Mouse (Mus musculus): ENCODE data around the gene Cdh20. TPM values are rescaled to one million over a fixed set of nuclear protein-coding genes. Genes with fewer than 3 reads are reported as not detected.
A peak's percentile ranks its signal among the peaks of the same experiment; 100 is the strongest.
"Not testable (repeated sequence)": the region's sequence is repeated elsewhere in the genome, so short reads cannot be mapped to it uniquely, and the experiment has no call there.

The Cdh20 gene
- polyA plus RNA-seq, 2 experiments from 2014 or later, result not detected

DNA sequence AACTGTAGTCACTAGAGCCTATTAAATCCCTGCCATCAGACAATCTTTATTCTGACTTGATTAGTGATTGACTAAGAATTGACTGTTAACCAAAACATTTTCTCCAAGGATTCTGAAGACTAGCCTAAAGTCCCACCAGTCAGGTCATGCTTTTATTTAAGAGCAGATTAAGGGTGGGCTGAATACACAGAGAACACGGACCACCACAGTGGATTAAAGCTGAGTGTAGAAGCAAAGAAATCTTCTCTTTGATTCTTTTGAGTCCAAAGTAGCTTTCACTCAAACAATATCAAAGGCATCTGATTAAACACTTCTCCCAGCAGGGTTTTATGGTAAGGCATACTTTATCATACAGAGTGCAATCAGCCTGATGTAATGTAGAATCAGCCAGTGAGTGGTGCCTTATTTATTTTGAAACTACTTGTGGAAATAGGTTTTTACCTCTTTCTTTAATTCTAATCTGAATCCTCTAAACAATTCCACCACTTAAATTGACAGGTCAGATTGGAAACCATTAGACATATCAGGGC, 149.0 kb downstream of the Cdh20 start:
- ATAC-seq, result no peak

DNA sequence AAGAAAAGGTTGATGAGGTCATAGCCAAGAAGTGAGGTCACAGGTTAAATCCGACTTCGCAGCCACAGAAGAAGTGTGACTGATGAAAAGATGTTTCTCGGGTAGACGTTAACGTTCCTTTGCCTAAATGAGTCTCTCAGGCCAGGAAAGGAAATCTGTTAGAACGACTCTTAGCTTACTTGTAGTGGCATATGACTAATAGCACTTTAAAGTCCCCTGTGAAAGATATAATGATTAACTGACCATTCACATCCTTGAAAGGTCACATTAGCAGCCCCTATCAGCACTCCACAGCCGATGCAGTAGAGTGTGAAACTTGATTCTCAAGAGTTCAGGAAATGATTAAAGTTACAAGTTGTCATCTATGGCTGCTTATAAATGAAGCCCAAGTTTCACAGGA, 164.7 kb downstream of the Cdh20 start:
- no peak for ATAC-seq

DNA sequence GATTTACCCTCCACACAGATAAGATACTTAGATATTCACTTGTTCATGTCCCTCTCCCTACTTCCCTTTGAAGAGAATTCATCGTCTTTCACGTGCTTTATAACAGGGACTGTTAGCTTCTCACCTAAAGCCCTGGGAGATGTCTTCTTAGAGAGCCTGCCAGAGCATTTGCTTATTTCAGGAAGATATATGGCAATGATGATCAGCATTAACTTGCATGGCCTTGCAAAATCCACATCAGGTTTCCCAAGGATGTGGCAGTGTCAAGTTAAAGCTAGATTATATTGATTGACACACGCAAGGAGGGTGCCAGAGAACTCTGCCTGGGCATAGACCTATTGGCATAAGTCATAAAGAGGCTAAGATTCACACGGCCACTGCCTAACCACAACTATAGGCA, 168.6 kb downstream of the Cdh20 start:
- no peak for ATAC-seq

DNA sequence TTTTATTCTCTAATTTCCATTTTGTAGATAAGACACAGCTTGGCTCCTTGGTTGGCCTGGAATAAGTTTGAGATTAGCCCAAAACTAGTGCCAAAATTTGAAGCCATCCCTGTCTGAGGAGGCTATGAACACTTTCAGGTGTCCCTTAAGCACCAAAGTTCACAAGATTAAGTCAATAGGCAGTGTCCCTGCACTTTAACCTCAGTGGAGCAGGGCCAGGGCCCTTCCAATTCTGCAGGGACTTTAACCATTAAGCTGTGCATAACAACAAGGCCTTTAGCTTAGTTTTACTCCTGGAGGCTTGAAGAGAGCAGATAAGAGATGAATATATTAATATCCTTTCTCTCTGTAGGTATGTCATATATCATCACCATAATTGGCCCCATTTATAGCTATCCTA, 170.8 kb downstream of the Cdh20 start:
- no peak for ATAC-seq

DNA sequence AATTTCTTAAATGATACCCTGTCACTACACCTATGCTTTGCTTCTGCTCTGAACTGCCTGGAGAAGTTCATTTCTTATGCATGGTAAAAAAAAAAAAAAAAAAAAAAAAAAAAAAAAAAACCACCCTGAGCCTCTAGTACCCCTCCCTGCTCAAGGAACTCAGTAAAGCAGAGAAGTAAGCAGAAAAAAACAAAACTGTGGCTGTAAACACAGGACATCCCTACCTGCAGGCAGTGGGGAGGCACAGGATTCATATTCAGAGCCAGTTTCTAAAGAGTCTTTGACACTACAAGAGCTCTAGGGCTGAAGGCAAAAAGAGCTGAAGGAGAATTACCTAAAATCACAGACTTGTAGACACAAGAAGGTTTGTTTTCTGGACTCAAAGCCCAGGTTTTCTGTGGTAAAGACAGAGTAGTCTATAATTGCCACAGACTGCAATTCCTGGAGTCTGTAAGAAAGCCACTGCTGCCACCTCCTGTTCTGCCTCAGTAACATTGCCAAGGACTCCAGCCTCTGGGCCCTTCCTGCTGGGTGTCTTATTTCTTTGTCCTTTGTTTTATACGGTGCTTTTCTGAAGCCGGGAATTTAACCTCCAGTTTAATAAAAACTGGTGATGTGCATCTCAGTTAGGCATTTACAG, 176.3 kb downstream of the Cdh20 start:
- ATAC-seq, result no peak

DNA sequence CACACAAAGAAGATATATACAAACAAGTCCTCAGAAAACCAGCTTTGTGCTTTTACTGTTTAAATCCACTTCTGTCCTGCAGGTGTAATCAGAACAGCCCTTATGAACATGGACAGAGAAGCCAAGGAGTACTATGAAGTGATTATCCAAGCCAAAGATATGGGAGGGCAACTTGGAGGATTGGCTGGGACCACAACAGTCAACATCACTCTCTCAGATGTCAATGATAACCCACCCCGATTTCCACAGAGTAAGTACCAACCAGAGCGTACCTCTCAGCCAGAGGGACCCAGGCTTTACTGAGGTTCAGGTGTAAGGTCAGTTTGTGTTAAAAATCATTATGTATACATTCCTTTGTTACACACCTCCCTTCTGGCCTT, 176.8 kb downstream of the Cdh20 start:
- ATAC-seq, result no peak

DNA sequence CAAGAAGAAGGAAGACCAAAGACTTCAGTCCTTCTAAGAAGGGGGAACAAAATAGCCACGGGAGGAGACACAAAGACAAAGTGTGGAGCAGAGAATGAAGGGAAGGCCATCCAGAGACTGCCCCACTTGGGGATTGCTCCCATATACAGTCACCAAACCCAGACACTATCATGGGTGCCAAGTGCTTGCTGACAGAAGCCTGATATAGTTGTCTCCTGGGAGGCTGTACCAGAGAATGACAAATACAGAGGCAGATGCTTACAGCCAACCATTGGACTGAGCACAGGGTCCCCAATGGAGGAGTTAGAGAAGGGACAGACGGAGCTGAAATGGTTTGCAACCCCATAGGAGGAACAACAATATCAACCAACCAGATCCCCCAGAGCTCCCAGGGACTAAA, 181.3 kb downstream of the Cdh20 start:
- not testable (repeated sequence) for ATAC-seq

DNA sequence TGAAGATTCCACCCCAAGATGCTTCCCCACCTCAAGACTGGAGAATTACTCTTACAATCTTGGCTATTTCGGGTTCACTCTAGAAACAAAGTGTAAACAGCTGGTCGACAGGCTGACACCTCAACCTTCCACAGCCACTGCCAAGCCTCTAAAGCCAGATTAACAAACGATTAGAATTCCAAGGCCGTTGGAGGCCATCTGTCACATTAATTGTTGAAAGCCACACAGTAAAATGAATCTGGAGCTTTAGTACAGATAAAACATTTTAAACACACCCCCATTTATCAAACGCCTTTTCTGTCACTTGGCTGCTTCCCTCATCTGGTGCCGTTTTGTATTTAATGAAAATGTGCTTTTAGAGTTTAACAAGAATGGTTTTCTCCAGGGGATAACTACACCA, 188.7 kb downstream of the Cdh20 start:
- ATAC-seq, result no peak

DNA sequence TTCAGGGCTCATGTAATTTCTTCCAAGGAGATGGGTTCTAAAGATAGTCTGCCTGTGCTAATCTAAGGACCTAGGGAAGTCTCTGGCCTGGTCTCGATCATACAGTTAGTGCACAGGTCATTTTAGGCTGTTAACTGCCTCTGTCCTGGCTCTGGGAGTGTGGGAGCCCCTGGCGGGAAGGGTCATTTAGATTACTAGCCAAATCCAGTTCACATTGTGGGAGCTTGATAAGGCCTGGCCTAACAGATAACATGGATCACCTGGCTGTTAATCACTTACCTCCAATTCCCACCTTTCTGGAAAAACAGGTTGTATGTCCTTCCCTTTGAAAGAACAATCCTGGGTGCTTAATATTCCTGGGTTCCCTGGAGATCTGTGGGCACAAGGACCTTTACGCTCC, 193.3 kb downstream of the Cdh20 start:
- ATAC-seq, result no peak

DNA sequence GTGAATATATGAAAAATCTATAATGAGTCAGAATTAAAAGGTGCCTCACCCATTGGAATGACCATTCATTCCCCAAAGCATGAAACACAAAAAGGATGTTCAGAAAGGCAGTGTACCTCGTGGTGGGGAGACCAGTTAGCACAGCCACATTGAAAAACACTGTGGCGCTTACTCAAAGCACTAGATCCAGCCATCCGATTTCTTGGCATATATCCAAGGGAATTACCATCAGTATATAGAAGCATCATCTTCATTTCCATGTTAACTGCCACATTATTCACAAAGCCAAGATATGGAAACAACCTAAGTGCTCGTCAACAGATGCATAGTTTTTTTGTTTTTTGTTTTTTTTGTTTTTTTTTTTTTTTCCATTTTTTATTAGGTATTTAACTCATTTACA, 193.9 kb downstream of the Cdh20 start:
- no peak for ATAC-seq

DNA sequence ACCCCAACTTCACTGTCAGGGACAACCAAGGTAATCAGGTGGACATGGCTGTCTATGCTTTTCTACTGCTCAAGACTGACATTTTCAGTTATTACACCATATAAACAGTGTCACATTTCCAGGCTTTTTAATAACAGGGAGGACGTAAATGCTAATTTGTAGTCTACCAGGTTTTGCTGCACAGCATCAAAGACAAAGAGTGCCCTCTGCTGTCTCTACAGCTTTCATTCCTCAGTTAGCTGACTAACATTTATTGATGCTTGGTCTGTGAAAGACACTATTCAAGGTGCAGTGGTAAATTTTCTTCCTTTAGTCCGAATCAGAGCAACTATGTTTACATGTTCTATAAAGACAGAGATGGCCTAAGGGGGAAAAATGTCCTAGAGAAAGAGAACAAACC, 210.7 kb downstream of the Cdh20 start:
- ATAC-seq, result no peak

DNA sequence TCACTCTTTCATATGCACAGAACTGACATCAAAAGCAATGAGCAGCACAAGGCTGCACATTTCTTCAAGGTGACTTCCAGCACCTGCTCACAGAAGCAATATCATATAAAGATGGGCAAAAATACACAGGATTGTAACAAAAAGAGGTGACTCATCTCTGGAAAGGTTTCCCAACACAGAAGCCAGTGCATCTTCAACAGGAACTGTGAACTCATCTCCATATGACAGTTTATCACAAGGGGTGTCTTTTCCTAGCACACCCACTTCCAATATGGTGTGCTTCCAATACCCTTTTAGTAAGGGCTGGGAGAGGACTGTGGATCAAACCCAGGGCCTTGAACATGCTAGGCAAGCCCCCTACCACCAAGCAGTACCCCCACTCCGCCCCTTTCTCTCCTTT, 211.9 kb downstream of the Cdh20 start:
- no peak for ATAC-seq

DNA sequence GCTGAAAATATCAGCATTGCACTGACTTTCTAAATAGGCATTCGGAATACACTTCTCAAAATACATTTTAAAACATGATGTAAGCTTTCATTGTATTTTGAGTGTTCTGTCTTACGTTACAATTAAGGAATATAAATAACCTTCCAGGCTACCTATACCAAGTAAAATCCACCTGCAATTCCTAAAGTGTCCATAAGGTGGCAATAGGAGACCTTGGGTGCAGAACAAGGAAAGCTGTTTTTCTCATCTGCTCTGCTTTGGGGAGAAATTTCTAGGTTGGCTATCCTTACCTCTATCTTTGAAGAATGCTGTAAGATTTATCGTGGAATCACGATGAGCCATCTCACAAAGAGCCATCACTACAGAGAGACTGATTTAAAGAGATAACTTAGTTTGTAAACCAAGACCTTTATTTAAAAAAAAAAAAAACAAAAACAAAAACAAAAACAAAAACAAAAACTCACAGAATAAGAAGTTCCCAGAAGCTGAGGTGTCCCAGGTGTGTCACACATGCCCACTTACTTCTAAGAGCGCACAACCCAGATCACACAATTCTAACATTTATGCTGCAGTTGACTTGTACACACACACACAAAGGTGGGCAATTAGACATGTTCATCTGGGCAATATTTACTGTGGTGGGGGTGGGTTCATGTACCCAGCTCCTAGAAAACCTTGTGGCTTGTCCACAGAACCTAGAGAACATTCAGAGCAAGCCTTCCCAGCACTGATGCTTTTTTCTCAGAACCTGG, 218.1 kb downstream of the Cdh20 start:
- peak; percentile 54 for ATAC-seq

DNA sequence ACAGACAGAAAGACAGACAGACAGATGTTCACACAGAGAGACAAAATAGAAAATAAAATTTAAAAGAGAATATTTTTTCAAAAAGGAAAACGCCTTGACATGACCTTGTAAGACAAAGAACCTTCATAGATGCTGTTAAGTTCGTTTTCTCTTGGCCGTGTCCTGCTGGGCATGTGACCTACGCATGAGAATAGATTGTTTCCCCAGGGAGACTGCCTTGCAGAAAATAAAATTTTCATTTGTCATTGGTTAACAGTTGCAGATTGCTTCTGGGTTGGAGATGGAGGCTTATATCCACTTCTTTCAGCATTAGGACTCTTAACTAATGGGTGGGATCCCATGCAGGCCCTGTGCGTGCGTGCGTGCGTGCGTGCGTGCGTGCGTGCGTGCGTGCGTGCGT, 219.2 kb downstream of the Cdh20 start:
- no peak for ATAC-seq

DNA sequence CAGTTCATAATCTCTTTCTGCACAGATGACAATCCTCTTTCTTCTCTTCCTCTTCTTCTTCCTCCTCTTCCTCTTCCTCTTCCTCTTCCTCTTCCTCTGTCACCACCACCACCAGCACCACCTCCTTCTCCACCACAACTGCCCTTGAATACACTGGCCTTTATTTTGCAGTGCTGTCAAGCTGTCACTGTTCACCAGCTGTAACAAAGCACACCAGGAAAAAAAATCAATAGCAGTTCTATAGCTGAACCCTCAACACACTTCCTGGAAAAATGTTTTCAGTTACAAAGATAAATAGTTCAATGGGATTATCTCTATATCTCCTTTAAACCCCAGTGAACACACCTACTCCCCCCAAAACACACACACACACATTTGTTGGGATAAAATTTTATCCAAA, 224.1 kb downstream of the Cdh20 start:
- ATAC-seq, result no peak

DNA sequence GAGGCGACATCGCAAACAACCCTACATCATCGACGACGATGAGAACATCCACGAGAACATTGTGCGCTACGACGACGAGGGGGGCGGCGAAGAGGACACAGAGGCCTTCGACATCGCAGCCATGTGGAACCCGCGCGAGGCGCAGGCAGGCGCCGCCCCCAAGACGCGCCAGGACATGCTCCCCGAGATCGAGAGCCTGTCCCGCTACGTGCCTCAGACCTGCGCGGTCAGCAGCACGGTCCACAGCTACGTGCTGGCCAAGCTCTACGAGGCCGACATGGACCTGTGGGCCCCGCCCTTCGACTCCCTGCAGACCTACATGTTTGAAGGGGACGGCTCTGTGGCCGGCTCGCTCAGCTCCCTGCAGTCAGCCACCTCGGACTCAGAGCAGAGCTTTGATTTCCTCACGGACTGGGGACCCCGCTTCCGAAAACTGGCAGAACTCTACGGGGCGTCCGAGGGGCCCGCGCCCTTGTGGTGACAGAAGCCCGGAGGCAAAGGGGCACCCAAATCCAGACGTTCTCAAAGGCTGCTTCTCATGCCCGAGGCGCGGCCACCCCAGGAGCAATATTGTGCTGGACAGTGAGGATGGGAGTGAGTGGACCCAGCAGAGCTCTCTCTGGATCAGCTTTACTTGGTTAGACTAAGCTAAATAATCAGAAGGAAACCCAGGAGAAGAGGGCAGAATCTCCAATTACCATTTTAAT, 225.7 kb downstream of the Cdh20 start:
- ATAC-seq, result no peak

DNA sequence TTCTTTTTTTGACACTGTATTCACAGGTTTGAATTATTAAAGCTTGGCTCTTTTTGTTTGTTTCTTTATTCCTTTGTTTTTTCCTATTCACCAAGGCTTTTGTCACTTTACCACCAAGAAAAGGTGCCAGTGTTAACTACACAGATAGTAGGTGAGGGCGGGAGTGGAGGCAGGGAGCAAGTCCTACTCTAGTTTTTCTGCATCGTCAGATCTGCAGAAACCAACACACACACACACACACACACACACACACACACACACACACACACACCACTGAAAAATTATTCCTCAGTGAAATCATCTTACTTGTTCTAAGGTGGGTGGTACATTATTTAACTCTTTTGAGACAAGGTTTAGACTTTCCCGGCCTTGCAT, 226.3 kb downstream of the Cdh20 start:
- ATAC-seq, result no peak

DNA sequence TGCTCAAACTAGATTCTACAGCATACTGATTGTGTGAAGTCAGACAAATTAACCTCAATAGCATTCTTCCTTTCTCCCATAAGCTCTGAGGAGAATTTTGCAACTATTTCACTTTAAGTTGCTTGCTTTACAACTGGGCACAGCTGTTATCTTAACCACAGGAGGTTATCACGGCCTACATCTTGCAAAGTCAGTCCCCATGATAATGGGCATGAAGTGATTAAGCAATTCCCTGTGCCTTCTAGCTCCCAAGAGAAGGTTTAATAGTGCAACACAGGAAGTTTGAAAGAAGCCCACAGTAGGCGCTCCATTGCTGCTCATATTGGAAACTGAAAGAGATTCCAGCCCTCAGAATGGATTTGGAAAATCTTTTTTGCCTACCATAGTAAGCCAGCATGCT, 229.5 kb downstream of the Cdh20 start:
- no peak for ATAC-seq

DNA sequence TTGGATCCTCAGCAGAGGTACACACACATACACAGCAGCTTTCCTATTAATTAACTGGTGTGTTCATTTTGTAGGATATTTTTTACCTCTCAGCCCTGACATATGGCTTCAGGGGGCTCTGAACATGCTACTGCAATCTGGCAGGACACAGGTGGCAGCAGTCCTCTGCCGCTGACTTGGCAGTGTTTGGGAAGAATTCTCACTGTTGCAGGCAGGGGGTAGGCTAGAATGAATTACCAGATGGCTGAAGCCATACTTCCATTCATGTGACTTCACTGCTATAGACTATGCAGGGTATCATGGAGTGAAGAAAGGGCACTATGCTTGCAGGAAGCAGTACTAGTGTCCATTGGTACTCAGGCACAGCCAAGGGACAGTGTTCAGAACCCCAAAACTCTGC, 233.8 kb downstream of the Cdh20 start:
- no peak for ATAC-seq

DNA sequence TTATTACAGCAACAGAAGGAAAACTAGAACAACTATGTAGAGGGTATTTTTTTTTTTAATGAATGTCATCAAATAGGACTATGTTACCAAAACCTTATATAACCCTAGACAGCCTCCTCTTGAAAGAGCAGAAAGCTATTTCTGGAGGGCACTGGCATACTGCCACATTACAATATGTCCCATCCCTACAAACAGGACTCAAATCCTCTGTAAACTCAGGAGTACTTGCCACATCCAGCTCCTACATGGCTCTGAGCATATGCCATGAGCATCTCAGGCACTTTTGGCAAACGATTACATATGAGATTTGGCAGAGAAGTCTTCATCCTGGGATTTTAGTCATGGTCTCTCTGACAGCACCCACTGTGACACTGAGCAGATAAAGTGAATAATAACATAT, 235.5 kb downstream of the Cdh20 start:
- ATAC-seq, result no peak

DNA sequence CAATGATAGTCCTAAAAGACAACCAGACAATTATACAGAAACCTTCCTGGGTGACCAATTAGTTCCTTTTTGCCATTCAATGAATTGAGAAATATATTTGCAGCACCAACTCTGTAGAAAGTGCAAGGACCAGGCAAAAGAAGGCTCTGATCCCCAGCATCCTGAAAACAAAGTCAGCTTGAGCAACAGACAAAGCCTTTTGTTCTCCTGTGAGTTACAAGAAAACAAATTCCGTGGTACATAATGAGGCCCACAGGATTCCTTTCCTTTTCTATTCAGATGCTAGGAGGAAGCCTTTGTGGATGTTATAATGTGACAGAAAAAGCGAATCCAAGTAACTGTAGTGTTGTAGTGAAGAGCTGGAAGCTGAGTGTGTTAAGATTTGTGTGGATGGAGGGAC, 244.3 kb downstream of the Cdh20 start:
- ATAC-seq, result no peak

DNA sequence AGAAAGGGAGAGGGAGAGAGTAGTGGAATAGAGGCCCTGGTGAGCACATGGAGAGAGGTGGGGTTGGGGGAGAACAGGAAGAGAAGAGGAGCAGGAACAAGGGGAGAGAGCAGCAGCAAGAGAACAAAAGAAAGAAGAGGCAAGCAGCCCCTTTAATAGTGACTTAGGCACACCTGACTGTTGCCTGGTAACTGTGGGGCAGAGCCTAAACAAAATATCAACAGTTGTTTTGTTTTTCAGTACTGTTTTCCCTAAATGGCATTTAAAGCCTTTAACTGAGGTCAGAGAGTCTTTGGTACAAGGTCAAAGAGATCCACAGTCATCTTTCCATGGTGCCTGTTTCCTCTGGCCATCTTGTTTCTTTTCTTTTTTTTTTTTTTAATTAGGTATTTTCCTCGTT, 245.0 kb downstream of the Cdh20 start:
- ATAC-seq, result no peak

DNA sequence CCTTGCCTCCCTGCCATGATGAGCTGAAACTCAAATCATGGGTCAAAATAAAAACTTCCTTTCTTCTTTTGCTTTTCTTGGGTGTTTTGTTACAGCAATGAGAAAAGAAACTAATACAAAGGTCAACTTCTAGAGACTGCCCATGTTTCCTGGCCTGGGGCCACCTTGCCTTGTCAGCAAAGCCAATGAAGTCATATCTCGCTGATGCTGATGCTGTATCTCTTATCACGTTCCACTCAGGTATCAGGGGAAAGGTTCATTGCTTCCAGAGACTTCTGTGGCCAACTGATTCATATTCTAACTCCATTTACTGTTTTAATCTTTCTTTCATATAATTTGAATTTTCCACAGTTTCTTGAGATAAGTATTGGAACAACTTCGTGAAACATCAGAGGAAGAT, 273.3 kb downstream of the Cdh20 start:
- no peak for ATAC-seq

Measured in CD4-positive, CD25-positive, alpha-beta regulatory T cell, adult 4 months (primary cell).